In the genomic region with DNA sequence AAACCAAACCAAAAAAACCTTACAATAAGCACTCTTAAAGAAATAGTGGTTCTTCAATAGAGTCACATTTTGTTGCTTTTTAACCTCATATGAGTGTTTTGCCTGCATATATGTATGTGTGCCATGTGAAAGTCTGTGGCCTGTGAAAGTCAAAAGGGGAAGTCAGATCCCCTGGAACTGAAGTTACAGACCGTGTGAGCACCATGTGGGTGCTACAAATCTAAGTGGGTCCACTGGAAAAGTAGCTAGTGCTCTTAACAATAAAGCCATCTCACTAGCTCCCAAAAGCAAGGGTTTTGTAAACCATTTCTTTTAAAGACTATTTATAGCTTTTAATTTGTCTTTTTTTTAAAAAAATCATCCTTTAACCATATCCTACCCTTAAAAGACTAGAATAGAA, we compare ENCODE assay signal across 19 mouse cellular contexts. TPM values are rescaled to one million over a fixed set of nuclear protein-coding genes. Genes with fewer than 3 reads are reported as not detected.
"Had no signal": no experiment of that assay in that cellular context is flagged by ENCODE, and none has a peak within 500 bp of the region (broad histone marks: within the 10 kb centered on the region; RNA-seq: fewer than 3 reads in every experiment).

No protein-coding gene starts in this region.

- H3K27me3 ChIP-seq: liver, embryonic 15.5 days; midbrain, embryonic 13.5 days; neural tube, embryonic 15.5 days had no signal

- H3K36me3 ChIP-seq: liver, embryonic 15.5 days; midbrain, embryonic 13.5 days; neural tube, embryonic 15.5 days had no signal

- H3K9me3 ChIP-seq: limb, embryonic 10.5 days; liver, embryonic 15.5 days; midbrain, embryonic 13.5 days; neural tube, embryonic 15.5 days had no signal

- H3K9ac ChIP-seq: liver, embryonic 15.5 days; lung, embryonic 14.5 days; midbrain, embryonic 13.5 days; neural tube, embryonic 15.5 days had no signal

- ATAC-seq: midbrain, embryonic 13.5 days had no signal

- H3K4me3 ChIP-seq: limb, embryonic 10.5 days; liver, embryonic 15.5 days; midbrain, embryonic 13.5 days; myocyte; neural tube, embryonic 15.5 days had no signal

- DNase-seq: kidney, adult 11 months; layer of hippocampus, adult 9-11 months; lung, postnatal 4 days; right cerebral cortex, postnatal 4 days; spleen, adult 18-20 months; thymus, postnatal 36 days had no signal

- H3K27ac ChIP-seq: kidney, postnatal 0 days; limb, embryonic 10.5 days; liver, embryonic 15.5 days; midbrain, embryonic 13.5 days; neural tube, embryonic 15.5 days had no signal

RNA-seq across cellular contexts. Expression of gene Foxe3, which starts 56.8 kb away (rescaled TPM):
- total RNA-seq: layer of hippocampus, adult 18-20 months had no signal
- polyA plus RNA-seq: kidney, postnatal 0 days; limb, embryonic 10.5 days; limb, embryonic 14.5 days; liver, embryonic 11.5 days; liver, embryonic 15.5 days; lung, embryonic 14.5 days; midbrain, embryonic 13.5 days; myocyte; neural tube, embryonic 11.5 days; neural tube, embryonic 15.5 days; stomach, embryonic 16.5 days; thymus, postnatal 0 days had no signal
